Mouse (Mus musculus) cerebellum, adult 2 months (tissue): ENCODE measurements around the gene Olfr12. TPM values are rescaled to one million over a fixed set of nuclear protein-coding genes. Genes with fewer than 3 reads are reported as not detected.

Source experiments
- DNase-seq, 2 experiments: peaks; one replicate each; pipeline ENCODE4 v3.0.0; 2021
- H3K27ac ChIP-seq: fragments of 200-500 bp; 2 replicates; pipeline ENCODE4 v1.5.1; 2012; ENCODE audit warnings: low read length, control low read depth, inconsistent platforms; ENCODE audit not compliant: insufficient read depth
- H3K27me3 ChIP-seq: fragments of 200-500 bp; 2 replicates; pipeline ENCODE4 v1.6.1; 2012; ENCODE audit warnings: inconsistent platforms, mild to moderate bottlenecking, low read length, moderate library complexity; ENCODE audit not compliant: control insufficient read depth, insufficient read depth
- H3K4me1 ChIP-seq: fragments of 200-500 bp; 2 replicates; pipeline ENCODE4 v1.6.1; 2011; ENCODE audit warnings: low read length; ENCODE audit not compliant: control insufficient read depth, insufficient read depth
- H3K4me3 ChIP-seq: fragments of 200-500 bp; replicated peaks from 2 replicates; pipeline ENCODE3; 2011; ENCODE audit warnings: mild to moderate bottlenecking, low read depth, low read length, control low read depth; ENCODE audit not compliant: insufficient read depth
- CTCF ChIP-seq: fragments of 200-500 bp; IDR thresholded peaks from 2 replicates; pipeline ENCODE4 v1.5.1; 2011; ENCODE audit warnings: low read depth, mild to moderate bottlenecking, control low read depth, low read length, moderate library complexity, borderline replicate concordance; ENCODE audit not compliant: insufficient read depth
- POLR2A ChIP-seq: fragments of 200-500 bp; IDR thresholded peaks from 2 replicates; pipeline ENCODE4 v1.6.1; 2011; ENCODE audit warnings: low read length, control low read depth, borderline replicate concordance; ENCODE audit not compliant: insufficient read depth
- WGBS: fragments of 180-500 bp; shearing (Covaris S2); methylation state at CpG from one replicate; pipeline ENCODE4 v1.1.7; 2018; 5-methylcytosine and 5-hydroxymethylcytosine counted together
- polyA plus RNA-seq: library from polyadenylated mRNA; depleted of rRNA; stranded (reverse); fragments of >200 nt; gene quantifications from 2 replicates; pipeline ENCODE4 v1.2.3, GENCODE M21; 2012; rRNA removed

The Olfr12 gene
- polyA plus RNA-seq, result not detected in 2 replicates

- H3K27me3 ChIP-seq, result no peaks in the 10 kb centered on the region
- 69% methylated on average over 2 of the region's 2 CpGs for WGBS
- H3K4me3 ChIP-seq, result no peak within 1 kb of the TSS
- no peak for DNase-seq
- TF ChIP-seq POLR2A, result no peak
- no peak for TF ChIP-seq CTCF
- no peaks in the 10 kb centered on the region for H3K4me1 ChIP-seq
- no peak within 1 kb of the TSS for H3K27ac ChIP-seq
These were observed at the start of gene Olfr12 for GRCm38 (mm10) chr1:92617488-92617887. Gene Olfr12, plus strand, starts transcription at chr1:92617788.

DNA sequence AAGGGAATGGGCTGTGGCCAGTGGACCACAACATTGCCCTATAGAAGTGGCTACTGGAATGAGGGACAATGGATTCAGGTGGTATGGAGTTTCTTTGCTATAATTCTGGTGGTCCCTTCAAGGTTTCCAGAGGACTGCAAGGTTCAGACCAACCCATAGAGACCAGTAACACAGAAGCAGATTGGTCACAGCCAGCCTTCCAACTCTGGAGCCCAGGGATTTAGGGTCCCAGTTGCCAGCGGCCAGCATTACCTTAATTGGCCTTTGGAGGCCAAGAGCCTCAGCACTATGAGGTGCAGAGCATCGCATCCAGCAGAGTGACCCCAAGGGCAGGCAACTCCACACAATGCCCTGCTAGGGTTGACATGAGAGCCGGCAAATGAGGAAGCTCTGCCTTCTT is 46.6 kb upstream of the Olfr12 start, which contains the start of gene Olfr1413:
Gene Olfr1413 (plus strand): TSS at position 301 of the 400 bp plus-strand sequence.
- DNase-seq, result no peak
- no peak within 1 kb of the TSS for H3K4me3 ChIP-seq
- no peaks in the 10 kb centered on the region for H3K27me3 ChIP-seq
- H3K4me1 ChIP-seq, result no peaks in the 10 kb centered on the region
- WGBS, result 87% methylated on average over 3 of the region's 3 CpGs
- H3K27ac ChIP-seq, result no peak within 1 kb of the TSS
- no peak for TF ChIP-seq POLR2A
- no peak for TF ChIP-seq CTCF

DNA sequence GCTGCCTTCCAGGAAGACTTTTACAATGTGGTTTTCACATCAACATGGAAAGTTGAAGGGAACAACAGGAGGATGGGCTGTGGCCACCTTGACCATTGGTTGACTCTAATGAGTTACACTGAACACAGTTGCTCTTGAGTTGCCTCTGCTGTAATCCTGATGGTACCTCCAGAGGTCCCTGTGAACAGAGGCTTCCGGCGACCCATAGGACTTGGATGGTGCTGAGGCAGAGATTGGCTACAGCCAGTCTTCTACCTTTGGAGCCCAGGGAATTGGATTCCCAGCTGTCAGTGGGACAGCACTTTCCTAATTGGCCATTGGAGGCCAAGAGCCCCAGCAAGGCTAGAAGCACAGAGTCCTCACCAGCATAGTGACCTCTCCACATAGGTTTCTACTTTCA is 32.1 kb upstream of the Olfr12 start, which contains the start of gene Olfr1412:
Gene Olfr1412 (plus strand): TSS at position 301 of the 400 bp plus-strand sequence.
- TF ChIP-seq POLR2A (no peak), CTCF (no peak)
- Histone ChIP-seq H3K27ac (no peak within 1 kb of the TSS), H3K4me3 (no peak within 1 kb of the TSS), H3K27me3 (no peaks in the 10 kb centered on the region), H3K4me1 (no peaks in the 10 kb centered on the region)
- DNase-seq, result no peak
- 78% methylated on average over 2 of the region's 2 CpGs for WGBS

- Histone ChIP-seq H3K27me3 (no peaks in the 10 kb centered on the region; the same call in 1 of the 2 replicates), H3K4me3 (no peak within 1 kb of the TSS), H3K4me1 (no peaks in the 10 kb centered on the region), H3K27ac (no peak within 1 kb of the TSS)
- no peak for TF ChIP-seq CTCF
- TF ChIP-seq POLR2A, result no peak
- no peak for DNase-seq
These were observed 23.5 kb upstream of the Olfr12 start, which contains the start of gene Olfr1411 for GRCm38 (mm10) chr1:92594111-92594510. Gene Olfr1411, plus strand, starts transcription at chr1:92594411.

DNA sequence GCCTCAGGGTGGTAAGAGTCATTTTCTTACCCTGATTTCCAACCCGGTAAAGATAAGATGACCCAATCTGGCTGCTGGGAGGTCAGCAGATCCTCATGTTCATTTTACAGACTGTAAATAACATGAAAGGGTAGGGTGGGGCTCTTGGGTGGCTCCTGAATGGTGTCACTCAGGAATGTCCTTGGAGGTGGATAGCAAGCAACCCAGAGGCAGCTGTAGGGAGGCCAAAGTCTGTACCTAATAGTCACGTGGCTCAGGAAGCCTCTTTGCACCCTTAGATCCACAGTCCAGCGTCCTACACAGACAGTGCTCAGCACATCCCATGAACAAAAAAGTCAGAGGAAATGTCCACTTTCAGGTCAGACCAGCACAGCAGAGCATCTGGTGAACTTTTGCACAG is 21.6 kb upstream of the Olfr12 start:
- Histone ChIP-seq H3K27ac (no peak overlapping the region), H3K27me3 (no peaks in the 10 kb centered on the region; the same call in 1 of the 2 replicates), H3K4me1 (no peaks in the 10 kb centered on the region), H3K4me3 (no peak overlapping the region)
- TF ChIP-seq CTCF, result no peak
- TF ChIP-seq POLR2A, result no peak
- DNase-seq, result no peak
- 91% methylated on average over 3 of the region's 3 CpGs for WGBS

GRCm38 (mm10) chr1:92605482-92605881 is 12.1 kb upstream of the Olfr12 start, which contains the start of gene Olfr1410:
Gene Olfr1410, plus strand, starts transcription at chr1:92605782.
- H3K4me1 ChIP-seq, result no peaks in the 10 kb centered on the region
- DNase-seq, result no peak
- 89% methylated on average over 1 of the region's 1 CpGs for WGBS
- no peak within 1 kb of the TSS for H3K4me3 ChIP-seq
- H3K27ac ChIP-seq, result no peak within 1 kb of the TSS
- no peak for TF ChIP-seq POLR2A
- no peak for TF ChIP-seq CTCF
- no peaks in the 10 kb centered on the region for H3K27me3 ChIP-seq

DNA sequence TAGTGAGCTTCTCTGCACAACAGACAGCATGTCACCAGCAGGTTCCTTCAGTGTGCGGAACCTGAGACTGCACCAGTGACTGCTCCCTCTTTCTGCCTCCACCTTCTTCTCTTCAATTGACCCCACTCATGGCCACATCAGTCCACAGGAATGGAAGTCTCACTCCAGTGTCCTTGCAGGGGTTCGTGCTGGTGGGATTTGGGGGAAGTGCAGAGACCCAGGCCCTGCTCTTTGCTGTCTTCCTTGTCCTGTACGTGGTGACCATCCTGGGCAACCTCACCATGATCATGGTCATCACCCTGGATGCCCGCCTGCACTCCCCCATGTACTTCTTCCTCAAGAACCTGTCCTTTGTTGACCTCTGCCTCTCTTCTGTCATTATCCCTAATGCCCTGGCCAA is 9.9 kb upstream of the Olfr12 start:
- H3K27me3 ChIP-seq, result no peaks in the 10 kb centered on the region
- TF ChIP-seq POLR2A, result no peak
- TF ChIP-seq CTCF, result no peak
- H3K4me3 ChIP-seq, result no peak overlapping the region
- no peaks in the 10 kb centered on the region for H3K4me1 ChIP-seq
- WGBS, result 72% methylated on average over 4 of the region's 4 CpGs
- H3K27ac ChIP-seq, result no peak overlapping the region
- no peak for DNase-seq

DNA sequence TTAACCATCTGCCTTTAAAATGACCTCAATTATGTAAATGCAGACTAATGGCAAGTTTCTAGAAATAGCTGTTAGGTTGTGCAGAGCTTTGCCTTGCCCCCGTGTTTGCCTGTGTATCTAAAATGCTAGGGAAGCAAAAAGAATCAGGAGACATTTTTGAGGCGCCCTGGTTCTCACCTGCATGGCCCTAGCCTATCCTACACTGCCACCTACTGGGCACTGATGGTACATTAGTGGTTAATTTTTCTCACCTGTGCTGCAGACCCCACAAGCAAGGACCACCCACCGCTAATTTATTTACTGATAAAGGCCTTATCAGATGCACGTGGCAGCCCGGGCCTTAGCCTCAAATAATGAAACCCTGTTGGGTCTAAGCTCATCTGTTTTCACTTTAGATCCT is 6.6 kb upstream of the Olfr12 start:
- no peak overlapping the region for H3K4me3 ChIP-seq
- no peak for TF ChIP-seq POLR2A
- TF ChIP-seq CTCF, result peak; percentile 92
- H3K27me3 ChIP-seq, result no peaks in the 10 kb centered on the region
- DNase-seq, result peak; percentile 50 to 59
- no peaks in the 10 kb centered on the region for H3K4me1 ChIP-seq
- 4% methylated on average over 5 of the region's 5 CpGs for WGBS
- no peak overlapping the region for H3K27ac ChIP-seq
